Mouse (Mus musculus) hindbrain, embryonic 13.5 days (tissue): ENCODE data around the gene Slc22a12. TPM values are rescaled to one million over a fixed set of nuclear protein-coding genes. Genes with fewer than 3 reads are reported as not detected.

Source experiments
- ATAC-seq: fragments of 200-750 bp; cut with Nextera tagmentation; 2 replicates; pipeline ENCODE4 v1.8.0; 2017; ENCODE audit warnings: moderate TSS enrichment; ENCODE audit not compliant: low FRiP score
- H3K27ac ChIP-seq: fragments of 300-500 bp; sonication (generic); 2 replicates; pipeline ENCODE4 v1.5.1; 2015; ENCODE audit warnings: inconsistent platforms, mild to moderate bottlenecking, moderate library complexity
- H3K27me3 ChIP-seq: fragments of 300-500 bp; sonication (generic); 2 replicates; pipeline ENCODE4 v1.6.1; 2015; ENCODE audit warnings: mild to moderate bottlenecking, inconsistent platforms
- H3K36me3 ChIP-seq: fragments of 300-500 bp; sonication (generic); 2 replicates; pipeline ENCODE4 v1.6.1; 2015; ENCODE audit warnings: mild to moderate bottlenecking, inconsistent platforms
- H3K4me1 ChIP-seq: fragments of 300-500 bp; sonication (generic); replicated peaks from 2 replicates; pipeline ENCODE4 v1.6.1; 2015; ENCODE audit warnings: inconsistent platforms
- H3K4me2 ChIP-seq: fragments of 300-500 bp; sonication (generic); 2 replicates; pipeline ENCODE4 v1.6.1; 2015; ENCODE audit warnings: inconsistent platforms, mild to moderate bottlenecking, moderate library complexity
- H3K4me3 ChIP-seq: fragments of 300-500 bp; sonication (generic); 2 replicates; pipeline ENCODE4 v1.5.1; 2015; ENCODE audit warnings: mild to moderate bottlenecking, inconsistent platforms
- H3K9ac ChIP-seq: fragments of 300-500 bp; sonication (generic); 2 replicates; pipeline ENCODE4 v1.6.1; 2015; ENCODE audit warnings: mild to moderate bottlenecking, inconsistent platforms
- H3K9me3 ChIP-seq: fragments of 300-500 bp; sonication (generic); 2 replicates; pipeline ENCODE4 v1.6.1; 2016; ENCODE audit warnings: inconsistent platforms
- WGBS: fragments of 180-500 bp; shearing (Covaris S2); methylation state at CpG from one replicate; pipeline ENCODE4 v1.1.7; 2015; 5-methylcytosine and 5-hydroxymethylcytosine counted together
- polyA plus RNA-seq: library from polyadenylated mRNA; unstranded; fragments of >200 nt; fragmentation: Nextera tagmentation; extraction: Ambion mirVana; gene quantifications from 2 replicates; pipeline ENCODE4 v1.2.1, GENCODE M21; 2015

Gene Slc22a12
- polyA plus RNA-seq, 1 experiment from 2014 or later = 0.23 TPM

GRCm38 (mm10) chr19:6527439-6527838 lies 15.4 kb downstream of the Slc22a12 start:
- ATAC-seq = no peak
- Histone ChIP-seq H3K27me3 (no peaks in the 10 kb centered on the region), H3K27ac (0 out of 2 replicates have a peak overlapping the region, but pooled peaks have one; percentile 52), H3K9me3 (no peaks in the 10 kb centered on the region), H3K4me1 (peaks cover 48% of the 10 kb centered on the region), H3K36me3 (peaks cover 56% of the 10 kb centered on the region), H3K4me2 (no peak overlapping the region), H3K9ac (no peak overlapping the region), H3K4me3 (no peak overlapping the region)
- 86% methylated on average over 3 of the region's 3 CpGs for WGBS

DNA sequence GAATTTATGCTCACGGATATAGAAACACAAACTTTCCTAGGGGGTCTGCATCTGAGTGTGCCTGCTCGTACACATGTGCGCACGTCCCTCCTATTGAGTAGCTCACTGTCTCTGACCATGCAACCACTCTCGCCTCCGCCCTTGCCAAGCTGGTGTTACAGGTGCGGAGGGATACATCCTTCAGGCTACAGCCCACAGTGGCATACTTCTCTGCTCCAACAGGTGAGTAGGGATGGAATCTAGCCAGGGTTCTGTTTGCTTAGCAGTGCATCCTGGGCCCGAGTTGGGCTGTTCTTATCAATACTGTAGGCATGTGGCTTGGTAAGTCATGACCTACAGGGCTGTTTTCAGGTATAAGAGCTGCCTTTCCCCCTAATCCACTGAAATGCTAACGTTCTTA lies 16.8 kb downstream of the Slc22a12 start:
- Histone ChIP-seq H3K27me3 (no peaks in the 10 kb centered on the region), H3K4me3 (no peak overlapping the region), H3K36me3 (peaks cover 70% of the 10 kb centered on the region), H3K9ac (no peak overlapping the region), H3K27ac (no peak overlapping the region), H3K4me2 (no peak overlapping the region), H3K4me1 (peaks cover 34% of the 10 kb centered on the region), H3K9me3 (no peaks in the 10 kb centered on the region)
- no peak for ATAC-seq
- 94% methylated on average over 9 of the region's 9 CpGs for WGBS

DNA sequence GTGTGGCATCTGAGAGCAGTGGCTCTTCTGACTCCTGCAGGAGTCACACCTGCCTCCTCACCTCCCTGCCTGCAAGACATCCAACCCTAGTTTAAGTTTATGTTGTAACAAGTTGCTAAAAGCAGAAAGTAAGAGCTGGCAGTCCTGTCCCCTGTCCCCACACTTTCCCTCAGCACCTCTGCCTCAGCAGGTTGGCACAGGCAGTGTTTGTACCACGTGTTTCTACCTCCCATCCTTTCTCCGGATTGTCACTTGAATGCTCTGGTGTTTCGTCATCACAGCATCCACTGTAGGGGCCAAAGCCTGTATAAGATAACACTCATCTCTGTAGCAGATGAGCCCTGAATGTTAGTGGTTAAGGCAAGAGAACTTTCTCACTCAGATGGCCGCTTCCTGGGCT lies 17.8 kb downstream of the Slc22a12 start:
- H3K4me2 ChIP-seq = no peak overlapping the region
- no peak overlapping the region for H3K9ac ChIP-seq
- H3K4me3 ChIP-seq = no peak overlapping the region
- peaks cover 29% of the 10 kb centered on the region for H3K4me1 ChIP-seq
- no peaks in the 10 kb centered on the region for H3K9me3 ChIP-seq
- no peak for ATAC-seq
- H3K27ac ChIP-seq = no peak overlapping the region
- 73% methylated on average over 4 of the region's 4 CpGs for WGBS
- peaks cover 80% of the 10 kb centered on the region for H3K36me3 ChIP-seq
- no peaks in the 10 kb centered on the region for H3K27me3 ChIP-seq

DNA sequence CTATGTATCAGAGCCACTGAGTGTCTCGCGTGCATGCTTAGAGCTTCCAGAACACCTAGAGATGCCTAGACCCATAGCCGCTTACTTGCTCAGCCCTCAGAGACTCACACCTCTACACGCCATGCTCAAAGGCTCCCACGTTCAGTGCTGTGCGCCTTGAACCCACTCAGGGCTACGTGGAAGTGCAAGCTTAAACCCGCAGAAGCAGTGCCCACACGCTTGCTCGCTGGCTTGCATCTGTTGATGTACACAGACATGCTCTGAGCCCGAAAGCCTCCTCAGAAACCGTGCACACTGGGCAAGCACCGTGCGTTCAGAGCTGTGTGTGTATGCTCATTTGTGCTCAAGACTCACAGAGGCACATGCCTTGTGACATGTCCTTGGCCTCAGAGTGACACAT lies 20.5 kb downstream of the Slc22a12 start:
- 93% methylated on average over 14 of the region's 14 CpGs for WGBS
- no peaks in the 10 kb centered on the region for H3K9me3 ChIP-seq
- no peak overlapping the region for H3K9ac ChIP-seq
- no peaks in the 10 kb centered on the region for H3K27me3 ChIP-seq
- H3K4me3 ChIP-seq = no peak overlapping the region
- H3K36me3 ChIP-seq = peaks cover 89% of the 10 kb centered on the region
- no peak for ATAC-seq
- H3K4me1 ChIP-seq = peaks cover 31% of the 10 kb centered on the region
- no peak overlapping the region for H3K27ac ChIP-seq
- H3K4me2 ChIP-seq = no peak overlapping the region

GRCm38 (mm10) chr19:6521630-6522029 lies 21.2 kb downstream of the Slc22a12 start:
- H3K27me3 ChIP-seq = no peaks in the 10 kb centered on the region
- peaks cover 89% of the 10 kb centered on the region for H3K36me3 ChIP-seq
- ATAC-seq = no peak
- WGBS = 92% methylated on average over 3 of the region's 3 CpGs
- no peak overlapping the region for H3K4me3 ChIP-seq
- no peak overlapping the region for H3K9ac ChIP-seq
- H3K27ac ChIP-seq = no peak overlapping the region
- H3K9me3 ChIP-seq = no peaks in the 10 kb centered on the region
- H3K4me2 ChIP-seq = no peak overlapping the region
- peaks cover 37% of the 10 kb centered on the region for H3K4me1 ChIP-seq

DNA sequence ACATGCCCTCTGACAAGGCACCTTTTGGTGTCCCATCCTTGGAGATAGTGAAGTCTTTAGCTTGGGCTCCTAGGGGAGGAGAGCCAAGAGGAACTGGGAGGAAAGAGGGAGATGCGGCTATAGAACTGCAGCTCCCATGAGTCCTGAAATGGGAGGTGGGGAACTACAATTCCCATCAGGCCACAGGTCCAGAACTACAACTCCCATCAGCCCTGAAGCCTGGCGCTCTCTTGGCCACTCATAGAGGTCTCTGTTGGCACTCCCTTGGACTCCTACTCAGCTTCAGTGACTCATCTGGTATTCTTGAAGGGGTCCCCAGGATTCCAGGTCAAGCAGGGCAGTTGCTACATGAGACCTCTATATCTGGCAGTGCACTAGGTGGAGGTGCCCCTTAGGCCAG lies 23.3 kb downstream of the Slc22a12 start:
- peaks cover 91% of the 10 kb centered on the region for H3K36me3 ChIP-seq
- no peaks in the 10 kb centered on the region for H3K27me3 ChIP-seq
- H3K4me2 ChIP-seq = peak overlapping the region; percentile 31; the same call in 1 of the 2 replicates
- H3K27ac ChIP-seq = peak overlapping the region; percentile 93
- 60% methylated on average over 2 of the region's 2 CpGs for WGBS
- peaks cover 51% of the 10 kb centered on the region for H3K4me1 ChIP-seq
- no peak for ATAC-seq
- no peak overlapping the region for H3K9ac ChIP-seq
- H3K9me3 ChIP-seq = no peaks in the 10 kb centered on the region
- H3K4me3 ChIP-seq = no peak overlapping the region

GRCm38 (mm10) chr19:6518601-6519000 lies 24.2 kb downstream of the Slc22a12 start:
- peaks cover 91% of the 10 kb centered on the region for H3K36me3 ChIP-seq

GRCm38 (mm10) chr19:6516153-6516552 lies 26.7 kb downstream of the Slc22a12 start:
- Histone ChIP-seq H3K4me2 (no peak overlapping the region), H3K9me3 (no peaks in the 10 kb centered on the region), H3K36me3 (peaks cover 92% of the 10 kb centered on the region), H3K27ac (peak overlapping the region; percentile 52; the same call in 1 of the 2 replicates), H3K27me3 (no peaks in the 10 kb centered on the region), H3K4me1 (peaks cover 75% of the 10 kb centered on the region), H3K4me3 (no peak overlapping the region), H3K9ac (no peak overlapping the region)
- no peak for ATAC-seq
- 52% methylated on average over 8 of the region's 8 CpGs for WGBS

More at GRCm38 (mm10) chr19:6518601-6519000, 24.2 kb downstream of the Slc22a12 start:
- peaks cover 60% of the 10 kb centered on the region for H3K4me1 ChIP-seq
- H3K9ac ChIP-seq = peak overlapping the region; percentile 53; the same call in 1 of the 2 replicates
- H3K9me3 ChIP-seq = no peaks in the 10 kb centered on the region
- peak overlapping the region; percentile 93 for H3K27ac ChIP-seq
- 14% methylated on average over 5 of the region's 5 CpGs for WGBS
- peak overlapping the region; percentile 31 for H3K4me2 ChIP-seq
- no peaks in the 10 kb centered on the region for H3K27me3 ChIP-seq
- ATAC-seq = peak; percentile 75
- H3K4me3 ChIP-seq = no peak overlapping the region

DNA sequence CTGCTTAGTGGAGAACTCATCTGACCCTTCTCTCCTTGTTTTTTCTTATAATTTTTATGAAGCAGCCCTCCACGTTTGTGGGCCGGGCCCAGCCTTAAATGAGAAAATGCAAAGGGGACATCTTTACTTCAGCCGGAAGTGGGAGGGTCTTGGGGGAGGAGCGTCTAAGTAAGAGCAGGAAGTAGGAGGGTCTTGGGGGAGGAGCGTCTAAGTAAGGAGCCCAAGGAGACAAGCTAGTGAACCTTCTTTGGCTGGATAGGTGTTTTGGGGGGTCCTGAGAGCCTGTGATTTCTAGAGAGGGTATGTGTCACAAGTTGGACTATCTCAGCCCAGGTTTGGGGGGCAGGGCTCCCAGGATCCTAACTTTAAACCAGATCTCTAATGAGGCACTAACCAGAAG lies 27.4 kb downstream of the Slc22a12 start:
- H3K4me2 ChIP-seq = no peak overlapping the region
- no peaks in the 10 kb centered on the region for H3K27me3 ChIP-seq
- H3K9me3 ChIP-seq = no peaks in the 10 kb centered on the region
- WGBS = 68% methylated on average over 5 of the region's 5 CpGs
- H3K4me3 ChIP-seq = no peak overlapping the region
- no peak for ATAC-seq
- no peak overlapping the region for H3K27ac ChIP-seq
- peaks cover 75% of the 10 kb centered on the region for H3K4me1 ChIP-seq
- H3K36me3 ChIP-seq = peaks cover 92% of the 10 kb centered on the region
- no peak overlapping the region for H3K9ac ChIP-seq

GRCm38 (mm10) chr19:6514940-6515339 lies 27.9 kb downstream of the Slc22a12 start:
- H3K36me3 ChIP-seq = peaks cover 92% of the 10 kb centered on the region

DNA sequence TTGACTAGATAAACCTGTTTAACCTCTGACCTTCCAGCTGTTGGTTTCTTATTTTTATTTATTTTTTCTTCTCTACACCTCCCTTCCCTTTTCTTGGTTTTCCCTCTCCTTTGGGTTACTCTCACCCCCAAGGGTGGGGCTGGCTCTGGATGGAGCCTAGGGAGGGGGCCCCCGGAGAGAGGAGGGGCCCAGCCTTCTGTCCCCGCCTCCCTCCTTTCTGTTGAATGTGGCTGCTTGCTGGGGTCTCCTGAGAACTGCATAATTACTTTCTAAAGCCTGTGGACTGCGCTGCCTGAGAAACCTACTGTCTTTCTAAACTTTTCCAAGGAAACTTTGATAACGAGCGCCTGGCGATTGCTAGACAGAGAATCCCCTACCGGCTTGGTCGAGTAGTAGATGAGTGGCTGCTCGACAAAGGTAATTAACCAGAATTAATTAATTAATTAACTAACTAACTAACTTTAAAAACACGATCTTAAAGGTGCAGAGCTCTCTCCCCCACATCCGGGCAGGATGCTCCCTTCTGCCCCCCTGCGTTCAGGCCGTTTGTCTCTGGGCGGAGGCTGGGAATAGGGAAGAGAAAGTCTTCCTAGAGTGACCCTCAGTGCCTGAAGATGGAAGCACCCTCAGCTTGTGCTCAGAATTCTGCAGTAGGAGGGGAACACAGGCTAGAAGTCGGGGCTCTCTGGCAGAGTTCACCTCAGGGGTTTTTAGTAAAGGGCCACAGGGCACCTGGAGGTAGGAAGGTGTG lies 29.3 kb downstream of the Slc22a12 start:
- ATAC-seq = no peak
- no peaks in the 10 kb centered on the region for H3K27me3 ChIP-seq
- no peak overlapping the region for H3K4me3 ChIP-seq
- H3K36me3 ChIP-seq = peaks cover 88% of the 10 kb centered on the region
- no peak overlapping the region for H3K27ac ChIP-seq
- WGBS = 9% methylated on average over 15 of the region's 15 CpGs
- no peak overlapping the region for H3K4me2 ChIP-seq
- no peak overlapping the region for H3K9ac ChIP-seq
- no peaks in the 10 kb centered on the region for H3K9me3 ChIP-seq
- H3K4me1 ChIP-seq = peaks cover 57% of the 10 kb centered on the region

More at GRCm38 (mm10) chr19:6514940-6515339, 27.9 kb downstream of the Slc22a12 start:
- Histone ChIP-seq H3K27me3 (no peaks in the 10 kb centered on the region), H3K9me3 (no peaks in the 10 kb centered on the region), H3K4me1 (peaks cover 71% of the 10 kb centered on the region), H3K9ac (no peak overlapping the region), H3K4me3 (no peak overlapping the region), H3K4me2 (no peak overlapping the region), H3K27ac (no peak overlapping the region)
- 68% methylated on average over 6 of the region's 6 CpGs for WGBS
- ATAC-seq = no peak

DNA sequence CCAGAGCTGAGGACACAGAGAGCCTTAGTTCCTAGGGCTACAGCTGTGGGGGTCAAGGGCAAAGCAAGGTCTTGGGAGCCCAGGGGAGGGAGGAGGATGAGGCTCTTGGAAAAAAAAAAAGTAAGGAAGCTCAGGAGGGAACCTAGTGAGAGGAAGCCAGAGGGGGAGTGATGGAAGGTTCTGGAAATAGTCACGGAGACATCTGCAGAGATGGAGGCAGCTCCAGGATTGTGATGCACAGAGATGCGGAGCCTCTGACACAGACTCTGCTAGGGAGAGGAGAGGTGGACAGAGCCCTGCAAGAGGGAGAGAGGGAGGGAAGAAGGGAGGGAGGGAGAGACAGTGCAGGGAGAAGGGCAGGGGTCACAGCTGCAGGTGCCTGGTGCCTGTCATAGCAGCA lies 32.3 kb downstream of the Slc22a12 start:
- H3K9me3 ChIP-seq = no peaks in the 10 kb centered on the region
- no peak overlapping the region for H3K4me2 ChIP-seq
- ATAC-seq = no peak
- peaks cover 56% of the 10 kb centered on the region for H3K4me1 ChIP-seq
- no peak overlapping the region for H3K9ac ChIP-seq
- peaks cover 93% of the 10 kb centered on the region for H3K36me3 ChIP-seq
- H3K27ac ChIP-seq = no peak overlapping the region
- WGBS = 90% methylated on average over 2 of the region's 2 CpGs
- no peaks in the 10 kb centered on the region for H3K27me3 ChIP-seq
- H3K4me3 ChIP-seq = no peak overlapping the region

- Histone ChIP-seq H3K9me3 (no peaks in the 10 kb centered on the region), H3K27me3 (no peaks in the 10 kb centered on the region), H3K9ac (no peak overlapping the region), H3K27ac (no peak overlapping the region), H3K36me3 (peaks cover 93% of the 10 kb centered on the region), H3K4me1 (peaks cover 59% of the 10 kb centered on the region), H3K4me3 (no peak overlapping the region), H3K4me2 (no peak overlapping the region)
- WGBS = 84% methylated on average over 10 of the region's 10 CpGs
- ATAC-seq = no peak
Observed at GRCm38 (mm10) chr19:6509881-6510280, 33.0 kb downstream of the Slc22a12 start.
